Mouse (Mus musculus) forebrain, embryonic 10.5 days (tissue): ENCODE measurements around the gene Exoc6. TPM values are rescaled to one million over a fixed set of nuclear protein-coding genes. Genes with fewer than 3 reads are reported as not detected.
"Not testable (repeated sequence)": the region's sequence is repeated elsewhere in the genome, so short reads cannot be mapped to it uniquely, and the experiment has no call there.

Experiments used
- DNase-seq: peaks from one replicate; pipeline ENCODE4 v3.0.0-alpha.2; 2017; ENCODE audit warnings: low spot score; ENCODE audit errors: extremely low spot score
- H3K27ac ChIP-seq: fragments of 300-500 bp; sonication (generic); 2 replicates; pipeline ENCODE4 v1.5.1; 2016; ENCODE audit warnings: mild to moderate bottlenecking
- H3K27me3 ChIP-seq: fragments of 300-500 bp; sonication (generic); 2 replicates; pipeline ENCODE4 v1.6.1; 2016; ENCODE audit warnings: mild to moderate bottlenecking; ENCODE audit not compliant: poor library complexity, severe bottlenecking
- H3K36me3 ChIP-seq: fragments of 300-500 bp; sonication (generic); replicated peaks from 2 replicates; pipeline ENCODE4 v1.6.1; 2016; ENCODE audit warnings: mild to moderate bottlenecking, moderate library complexity
- H3K4me1 ChIP-seq: fragments of 300-500 bp; sonication (generic); 2 replicates; pipeline ENCODE4 v1.6.1; 2016
- H3K4me3 ChIP-seq: fragments of 300-500 bp; sonication (generic); 2 replicates; pipeline ENCODE4 v1.5.1; 2016; ENCODE audit warnings: mild to moderate bottlenecking, moderate library complexity
- H3K9me3 ChIP-seq: fragments of 300-500 bp; sonication (generic); 2 replicates; pipeline ENCODE4 v1.6.1; 2016; ENCODE audit warnings: mild to moderate bottlenecking, moderate library complexity
- WGBS: fragments of 180-500 bp; shearing (Covaris S2); methylation state at CpG from one replicate; pipeline ENCODE4 v1.1.7; 2016; 5-methylcytosine and 5-hydroxymethylcytosine counted together
- polyA plus RNA-seq: library from polyadenylated mRNA; unstranded; fragments of >200 nt; fragmentation: Nextera tagmentation; extraction: Ambion mirVana; gene quantifications from 2 replicates; pipeline ENCODE4 v1.2.1, GENCODE M21; 2016

Exoc6 gene
- polyA plus RNA-seq, 1 experiment from 2014 or later, result 9.3 TPM

DNA sequence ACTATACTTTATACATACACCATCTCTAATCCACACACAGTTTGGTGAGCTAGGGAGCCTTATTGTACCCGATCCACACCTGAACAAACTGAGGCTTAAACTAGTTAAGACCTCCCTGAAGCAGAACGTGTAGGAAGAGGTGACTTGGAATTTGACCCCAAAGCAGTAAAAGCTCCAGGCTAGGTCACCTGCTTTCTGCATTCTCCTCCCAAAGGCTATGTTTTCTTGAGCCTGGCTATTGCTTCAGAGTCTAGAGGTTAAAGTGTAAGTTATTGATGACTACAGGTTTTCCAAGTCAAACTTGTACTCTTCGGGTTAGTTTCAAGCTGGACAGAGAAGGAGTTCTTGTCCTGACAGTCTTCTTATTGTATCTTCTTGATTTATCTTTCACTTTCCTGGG, 5.0 kb upstream of the Exoc6 start:
- WGBS, result 81% methylated on average over 3 of the region's 3 CpGs
- Histone ChIP-seq H3K36me3 (no peaks in the 10 kb centered on the region), H3K4me1 (peaks cover 4% of the 10 kb centered on the region)

DNA sequence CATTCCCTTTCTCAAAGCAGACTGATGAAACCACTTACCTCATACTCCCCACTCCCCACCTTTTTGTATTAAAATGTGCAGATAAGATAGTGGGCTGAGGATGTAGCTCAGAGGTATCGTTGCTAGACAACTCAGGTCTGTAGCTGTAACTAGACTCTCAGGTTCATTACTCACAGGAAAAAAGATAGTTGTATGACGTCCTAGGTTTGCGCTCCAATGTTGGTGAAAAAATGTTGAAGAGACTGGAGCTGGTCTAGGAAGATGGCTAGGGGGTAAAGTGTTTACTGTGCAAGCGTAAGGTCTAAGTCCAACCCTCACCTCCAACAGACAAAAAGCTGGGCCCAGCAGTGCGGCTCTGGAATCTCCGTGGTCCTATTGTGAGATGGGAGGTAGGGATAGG, 4.5 kb upstream of the Exoc6 start:
- WGBS, result 89% methylated on average over 6 of the region's 6 CpGs
- no peak for DNase-seq
- Histone ChIP-seq H3K27ac (no peak overlapping the region), H3K9me3 (no peaks in the 10 kb centered on the region), H3K27me3 (peaks cover 46% of the 10 kb centered on the region), H3K4me1 (peaks cover 9% of the 10 kb centered on the region), H3K36me3 (no peaks in the 10 kb centered on the region), H3K4me3 (no peak overlapping the region)

More for the DNA sequence above, 5.0 kb upstream of the Exoc6 start:
- DNase-seq, result no peak
- Histone ChIP-seq H3K27ac (no peak overlapping the region), H3K4me3 (no peak overlapping the region), H3K27me3 (peaks cover 44% of the 10 kb centered on the region), H3K9me3 (no peaks in the 10 kb centered on the region)

DNA sequence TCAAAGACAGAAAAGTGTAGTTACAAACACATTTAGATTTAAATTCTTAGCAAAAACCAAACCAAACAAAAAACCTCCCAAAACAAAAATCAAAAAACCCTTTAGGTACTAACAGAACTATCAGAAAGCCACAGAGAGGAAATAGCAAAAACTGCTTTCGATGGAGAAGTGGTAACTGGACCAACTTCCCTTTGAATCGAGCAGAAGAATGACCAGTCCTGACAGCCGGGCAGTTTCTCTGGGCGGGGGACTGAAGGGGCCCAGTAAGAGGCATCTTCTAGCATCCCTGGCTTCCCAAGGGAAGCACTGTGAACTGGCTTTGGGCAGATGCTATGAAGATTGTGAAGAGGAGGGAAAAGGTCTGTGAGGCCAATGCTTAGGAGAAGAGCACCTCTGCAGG, 3.4 kb upstream of the Exoc6 start:
- H3K9me3 ChIP-seq, result no peaks in the 10 kb centered on the region

DNA sequence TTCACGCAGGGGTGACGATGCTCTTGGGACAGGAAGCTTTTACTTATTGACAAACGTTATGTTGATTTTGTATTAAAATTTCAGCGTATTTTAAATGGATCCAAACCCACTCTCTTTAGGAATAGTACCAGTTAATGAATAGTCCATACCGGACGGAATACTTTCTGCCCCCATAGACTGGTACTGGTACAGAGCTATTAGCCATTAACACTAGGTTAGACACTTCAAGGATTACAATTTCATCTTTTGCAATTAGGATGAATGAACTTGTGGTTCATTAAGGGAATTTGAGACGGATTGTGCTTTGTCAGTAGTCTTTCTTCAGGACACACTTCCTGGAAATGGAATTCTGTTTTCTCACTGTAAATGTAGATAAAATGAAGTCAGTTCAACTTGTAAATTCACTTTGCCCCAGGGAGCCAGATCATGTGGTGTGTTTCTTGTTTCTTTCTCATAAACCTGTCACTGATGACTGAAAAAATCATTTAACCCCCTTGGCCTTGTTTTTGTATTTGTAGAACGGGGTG, 885 bp downstream of the Exoc6 start:
- no peaks in the 10 kb centered on the region for H3K36me3 ChIP-seq
- WGBS, result 24% methylated on average over 8 of the region's 8 CpGs
- peaks cover 60% of the 10 kb centered on the region for H3K27me3 ChIP-seq
- peaks cover 16% of the 10 kb centered on the region for H3K4me1 ChIP-seq
- DNase-seq, result no peak
- H3K9me3 ChIP-seq, result no peaks in the 10 kb centered on the region
- peak overlapping the region; percentile 94 for H3K27ac ChIP-seq
- H3K4me3 ChIP-seq, result peak overlapping the region; percentile 85

More for the DNA sequence above, 3.4 kb upstream of the Exoc6 start:
- WGBS, result 77% methylated on average over 4 of the region's 4 CpGs
- peaks cover 55% of the 10 kb centered on the region for H3K27me3 ChIP-seq
- H3K36me3 ChIP-seq, result no peaks in the 10 kb centered on the region
- DNase-seq, result no peak
- H3K27ac ChIP-seq, result no peak overlapping the region
- H3K4me1 ChIP-seq, result peaks cover 14% of the 10 kb centered on the region
- H3K4me3 ChIP-seq, result no peak overlapping the region

GRCm38 (mm10) chr19:37553376-37554265, 3.4 kb downstream of the Exoc6 start:
- Histone ChIP-seq H3K4me3 (no peak overlapping the region), H3K9me3 (no peaks in the 10 kb centered on the region), H3K36me3 (no peaks in the 10 kb centered on the region), H3K27me3 (peaks cover 36% of the 10 kb centered on the region), H3K4me1 (peaks cover 20% of the 10 kb centered on the region), H3K27ac (no peak overlapping the region)
- DNase-seq, result no peak
- 90% methylated on average over 11 of the region's 11 CpGs for WGBS

GRCm38 (mm10) chr19:37554266-37554650, 4.0 kb downstream of the Exoc6 start:
- not testable (repeated sequence) for H3K4me3 ChIP-seq, DNase-seq, H3K9me3 ChIP-seq, H3K27ac ChIP-seq, H3K36me3 ChIP-seq
- Histone ChIP-seq H3K4me1 (peaks cover 24% of the 10 kb centered on the region), H3K27me3 (peaks cover 32% of the 10 kb centered on the region)
- WGBS, result 87% methylated on average over 5 of the region's 5 CpGs

DNA sequence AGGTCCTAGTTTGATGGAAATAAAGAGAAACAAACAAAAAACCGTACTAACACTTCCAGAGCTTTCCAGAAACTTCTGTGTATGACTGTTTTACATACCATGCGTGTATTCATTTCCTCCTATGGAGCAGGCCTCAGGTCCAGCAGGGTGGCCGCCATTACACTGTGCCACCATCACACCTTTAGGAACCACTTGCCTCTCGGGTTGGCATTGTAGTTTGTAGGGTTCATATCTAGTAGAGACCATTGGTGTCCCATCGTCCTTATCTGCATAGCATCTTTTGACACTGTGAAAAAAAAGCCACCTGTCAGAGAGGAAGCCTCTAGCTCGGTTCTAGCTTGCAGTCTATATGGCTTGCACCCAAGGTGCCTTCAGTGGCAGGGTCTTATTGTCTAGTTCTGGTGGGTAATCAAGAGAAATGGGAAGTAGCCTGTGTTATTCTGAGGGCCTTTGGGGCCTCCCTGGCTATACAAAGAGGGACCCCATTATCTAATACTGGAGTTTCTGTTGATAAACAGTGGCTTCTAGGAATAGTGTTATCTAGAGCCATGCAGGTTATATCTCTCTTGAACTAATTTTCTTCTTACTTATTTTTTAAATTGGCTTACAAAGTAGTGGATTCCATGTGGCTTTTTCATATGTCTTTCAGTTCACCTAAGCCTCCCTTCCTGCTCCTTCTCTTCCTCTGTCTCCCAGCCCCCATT, 5.8 kb downstream of the Exoc6 start:
- WGBS, result 91% methylated on average over 6 of the region's 6 CpGs
- H3K9me3 ChIP-seq, result no peaks in the 10 kb centered on the region
- H3K27ac ChIP-seq, result no peak overlapping the region
- H3K36me3 ChIP-seq, result no peaks in the 10 kb centered on the region
- no peak for DNase-seq
- H3K27me3 ChIP-seq, result peaks cover 20% of the 10 kb centered on the region
- H3K4me3 ChIP-seq, result no peak overlapping the region
- H3K4me1 ChIP-seq, result peaks cover 28% of the 10 kb centered on the region

- Histone ChIP-seq H3K4me1 (peaks cover 25% of the 10 kb centered on the region), H3K36me3 (no peaks in the 10 kb centered on the region), H3K9me3 (no peaks in the 10 kb centered on the region), H3K4me3 (no peak overlapping the region), H3K27ac (no peak overlapping the region), H3K27me3 (peaks cover 5% of the 10 kb centered on the region; the same call in 1 of the 2 replicates)
- DNase-seq, result no peak
- WGBS, result 88% methylated on average over 3 of the region's 3 CpGs
These were observed 7.7 kb downstream of the Exoc6 start for GRCm38 (mm10) chr19:37557898-37558297.

DNA sequence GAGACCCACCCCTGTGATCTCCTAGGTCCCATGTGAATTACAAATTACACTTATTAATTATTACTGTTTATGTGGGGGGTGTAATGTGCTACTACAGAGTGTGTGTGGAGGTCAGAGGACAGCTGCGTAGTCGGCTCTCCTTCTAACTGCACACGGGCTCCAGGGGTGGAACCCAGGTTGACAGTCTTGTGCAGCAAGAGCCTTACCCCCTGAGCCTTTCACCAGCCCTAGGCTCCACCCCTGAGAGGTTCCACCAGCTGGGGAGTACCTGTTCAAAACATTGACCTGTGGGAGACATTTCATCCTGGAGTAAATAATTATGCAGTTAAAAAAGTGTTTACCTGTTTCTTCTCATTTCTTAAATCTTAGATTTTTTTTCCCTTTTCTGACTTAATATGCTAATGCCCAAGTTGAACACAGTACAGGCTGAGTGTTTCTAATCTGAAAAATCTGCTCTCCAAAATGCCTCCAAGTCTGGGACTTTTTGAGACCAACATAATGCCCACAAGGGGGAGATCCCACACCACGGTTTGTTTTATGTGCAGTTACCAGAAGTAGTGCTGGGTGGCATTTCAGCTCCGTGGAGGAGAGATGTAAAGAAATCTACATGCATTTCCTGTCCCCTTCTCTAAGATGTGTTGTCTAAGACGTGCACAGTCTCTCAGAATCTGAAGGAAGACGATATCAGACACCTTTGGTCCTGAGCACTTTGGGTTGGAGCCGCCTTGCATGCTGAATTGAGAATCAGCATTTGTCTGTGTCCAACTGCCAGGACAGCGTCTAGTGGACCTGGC, 9.3 kb downstream of the Exoc6 start:
- Histone ChIP-seq H3K9me3 (no peaks in the 10 kb centered on the region), H3K27me3 (peaks cover 5% of the 10 kb centered on the region; the same call in 1 of the 2 replicates), H3K4me3 (0 out of 2 replicates have a peak overlapping the region, but pooled peaks have one; percentile 1), H3K4me1 (peaks cover 25% of the 10 kb centered on the region), H3K36me3 (no peaks in the 10 kb centered on the region), H3K27ac (no peak overlapping the region)
- WGBS, result 43% methylated on average over 9 of the region's 9 CpGs
- no peak for DNase-seq

DNA sequence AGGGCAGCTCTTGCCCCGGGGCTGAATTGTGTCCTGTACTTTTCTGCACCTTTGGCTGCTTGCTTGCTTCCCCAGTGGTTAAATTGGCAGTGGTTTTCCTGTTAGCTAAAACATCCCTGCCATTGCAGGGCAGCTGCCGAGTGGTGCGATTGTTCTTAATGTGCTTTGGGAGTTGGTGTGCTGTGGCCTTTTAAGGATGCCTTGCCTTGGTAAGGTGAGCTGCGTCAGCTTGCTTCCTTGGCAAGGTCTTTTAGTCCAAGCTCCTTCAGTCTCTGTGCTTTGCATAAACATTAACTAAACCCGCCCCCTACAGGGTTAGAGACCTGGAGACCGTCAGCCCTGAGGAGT, 9.8 kb downstream of the Exoc6 start:
- H3K4me3 ChIP-seq, result 0 out of 2 replicates have a peak overlapping the region, but pooled peaks have one; percentile 1
- H3K27me3 ChIP-seq, result peaks cover 5% of the 10 kb centered on the region; the same call in 1 of the 2 replicates
- WGBS, result 16% methylated on average over 6 of the region's 6 CpGs
- no peaks in the 10 kb centered on the region for H3K36me3 ChIP-seq
- no peaks in the 10 kb centered on the region for H3K9me3 ChIP-seq
- DNase-seq, result no peak
- H3K27ac ChIP-seq, result no peak overlapping the region
- peaks cover 25% of the 10 kb centered on the region for H3K4me1 ChIP-seq

- Histone ChIP-seq H3K4me3 (no peak overlapping the region), H3K4me1 (peaks cover 22% of the 10 kb centered on the region), H3K27me3 (peaks cover 5% of the 10 kb centered on the region; the same call in 1 of the 2 replicates), H3K27ac (no peak overlapping the region), H3K36me3 (no peaks in the 10 kb centered on the region), H3K9me3 (no peaks in the 10 kb centered on the region)
- WGBS, result 80% methylated on average over 10 of the region's 10 CpGs
- no peak for DNase-seq
These were observed 11.1 kb downstream of the Exoc6 start for GRCm38 (mm10) chr19:37561106-37561892.

- no peak for DNase-seq
- WGBS, result 35% methylated on average over 4 of the region's 4 CpGs
These were observed 13.5 kb downstream of the Exoc6 start for GRCm38 (mm10) chr19:37563763-37564162.

More at GRCm38 (mm10) chr19:37563763-37564162, 13.5 kb downstream of the Exoc6 start:
- peaks cover 20% of the 10 kb centered on the region for H3K27me3 ChIP-seq
- H3K9me3 ChIP-seq, result no peaks in the 10 kb centered on the region
- no peak overlapping the region for H3K4me3 ChIP-seq
- H3K4me1 ChIP-seq, result peaks cover 19% of the 10 kb centered on the region
- H3K27ac ChIP-seq, result no peak overlapping the region
- H3K36me3 ChIP-seq, result no peaks in the 10 kb centered on the region
